Mouse (Mus musculus) olfactory bulb, adult 2 months (tissue): ENCODE results near the gene Slc6a12. TPM values are rescaled to one million over a fixed set of nuclear protein-coding genes. Genes with fewer than 3 reads are reported as not detected.

Source experiments
- H3K27ac ChIP-seq: fragments of 200-500 bp; 2 replicates; pipeline ENCODE4 v1.5.1; 2012; ENCODE audit warnings: low read depth, low read length; ENCODE audit not compliant: insufficient read depth
- H3K4me1 ChIP-seq: fragments of 200-500 bp; 2 replicates; pipeline ENCODE4 v1.6.1; 2012; ENCODE audit warnings: low read length; ENCODE audit not compliant: control insufficient read depth, insufficient read depth
- H3K4me3 ChIP-seq: fragments of 200-500 bp; 2 replicates; pipeline ENCODE4 v1.5.1; 2012; ENCODE audit warnings: mild to moderate bottlenecking, low read depth, low read length, moderate library complexity; ENCODE audit not compliant: insufficient read depth
- CTCF ChIP-seq: fragments of 200-500 bp; IDR thresholded peaks from 2 replicates; pipeline ENCODE4 v1.5.1; 2012; ENCODE audit warnings: low read depth, mild to moderate bottlenecking, low read length, moderate library complexity; ENCODE audit not compliant: insufficient read depth
- POLR2A ChIP-seq: fragments of 200-500 bp; IDR thresholded peaks from 2 replicates; pipeline ENCODE4 v1.6.1; 2012; ENCODE audit warnings: mild to moderate bottlenecking, low read depth, low read length, moderate library complexity; ENCODE audit not compliant: insufficient read depth
- WGBS: fragments of 180-500 bp; shearing (Covaris S2); methylation state at CpG from one replicate; pipeline ENCODE4 v1.1.7; 2018; 5-methylcytosine and 5-hydroxymethylcytosine counted together
- polyA plus RNA-seq: library from polyadenylated mRNA; stranded (reverse); fragments of >200 nt; gene quantifications from 2 replicates; pipeline ENCODE4 v1.2.4, GENCODE M21; 2012; ENCODE audit warnings: low replicate concordance; ENCODE audit not compliant: missing spikeins, insufficient read depth, insufficient read length

Gene Slc6a12
- polyA plus RNA-seq, 1 experiment = not detected

DNA sequence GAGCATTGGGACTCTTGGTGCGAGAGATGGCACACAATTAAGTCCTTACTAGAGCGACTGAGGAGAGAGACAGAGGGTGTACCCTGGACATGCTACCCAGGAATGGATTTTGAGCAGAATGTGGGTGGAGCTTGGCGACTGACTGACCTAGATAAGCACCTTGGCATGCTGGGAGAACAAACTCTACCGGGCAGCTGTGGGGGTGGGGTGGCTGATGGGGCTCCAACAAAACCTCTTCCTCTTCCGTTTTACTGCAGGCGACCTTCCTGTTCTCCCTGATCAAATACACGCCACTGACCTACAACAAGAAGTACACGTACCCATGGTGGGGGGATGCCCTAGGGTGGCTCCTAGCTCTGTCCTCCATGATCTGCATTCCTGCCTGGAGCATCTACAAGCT, 6.3 kb upstream of the Slc6a12 start:
- no peak overlapping the region for H3K27ac ChIP-seq
- WGBS = 81% methylated on average over 8 of the region's 8 CpGs
- 0 out of 2 replicates have a peak, but pooled peaks cover 2% of the 10 kb centered on the region for H3K4me1 ChIP-seq
- H3K4me3 ChIP-seq = no peak overlapping the region
- no peak for TF ChIP-seq POLR2A
- no peak for TF ChIP-seq CTCF

DNA sequence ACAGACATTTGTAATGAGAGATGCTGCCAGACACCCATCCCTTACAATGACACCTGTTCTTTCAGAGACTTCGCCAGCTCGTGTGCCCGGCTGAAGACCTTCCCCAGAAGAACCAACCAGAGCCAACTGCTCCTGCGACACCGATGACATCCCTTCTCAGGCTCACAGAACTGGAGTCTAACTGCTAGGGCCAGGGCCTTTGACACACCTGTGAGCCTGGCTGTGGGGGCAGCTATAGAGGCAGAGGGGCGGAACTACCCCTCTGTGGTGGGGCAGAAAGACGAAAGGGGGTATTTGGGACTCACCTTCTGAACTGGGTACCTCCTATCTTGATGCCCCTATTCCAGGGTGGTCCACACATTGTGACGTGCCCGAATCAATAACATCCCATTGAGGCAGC, 5.6 kb upstream of the Slc6a12 start:
- no peak overlapping the region for H3K4me3 ChIP-seq
- no peak for TF ChIP-seq CTCF
- TF ChIP-seq POLR2A = no peak
- H3K4me1 ChIP-seq = 0 out of 2 replicates have a peak, but pooled peaks cover 2% of the 10 kb centered on the region
- no peak overlapping the region for H3K27ac ChIP-seq
- 95% methylated on average over 9 of the region's 9 CpGs for WGBS

DNA sequence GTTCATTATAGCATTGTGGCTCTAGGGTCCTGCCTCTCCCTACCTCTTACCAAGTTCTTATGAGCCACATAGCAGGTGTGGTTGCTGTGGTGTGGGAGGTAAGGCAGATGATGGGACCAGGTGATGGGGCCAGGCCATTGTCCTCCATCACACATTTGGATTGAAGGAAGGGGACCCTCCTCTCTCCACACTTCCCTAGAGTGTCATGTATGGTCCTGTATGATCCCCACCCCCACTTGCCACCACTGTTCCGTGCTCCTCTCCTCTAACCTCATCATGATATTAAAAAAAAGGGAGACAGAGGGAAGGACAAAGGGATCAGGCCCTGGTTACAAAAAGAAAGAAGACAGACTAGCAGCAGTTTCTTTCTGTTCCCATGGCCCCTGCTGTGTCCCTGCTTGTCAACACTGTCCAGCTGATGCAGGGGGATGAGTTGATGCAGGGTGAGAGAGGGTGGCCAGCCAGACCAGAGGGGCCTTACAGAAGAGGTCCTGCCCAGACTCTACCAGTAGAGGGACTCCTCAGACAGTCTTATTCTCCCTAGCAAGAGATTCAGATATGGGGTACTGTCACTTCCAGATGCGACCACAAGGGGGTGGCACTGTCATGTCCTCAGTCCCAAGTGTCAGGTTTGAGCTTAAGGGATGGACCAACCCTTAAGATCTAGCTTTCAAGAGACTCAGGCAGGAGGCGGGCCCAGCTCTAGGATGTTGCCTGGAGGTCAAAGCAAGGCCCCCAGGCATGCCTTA, 4.9 kb upstream of the Slc6a12 start:
- Histone ChIP-seq H3K27ac (no peak overlapping the region), H3K4me3 (no peak overlapping the region), H3K4me1 (0 out of 2 replicates have a peak, but pooled peaks cover 2% of the 10 kb centered on the region)
- 29% methylated on average over 3 of the region's 3 CpGs for WGBS
- TF ChIP-seq POLR2A = no peak
- TF ChIP-seq CTCF = peak; percentile 15; the same call in 1 of the 2 replicates

DNA sequence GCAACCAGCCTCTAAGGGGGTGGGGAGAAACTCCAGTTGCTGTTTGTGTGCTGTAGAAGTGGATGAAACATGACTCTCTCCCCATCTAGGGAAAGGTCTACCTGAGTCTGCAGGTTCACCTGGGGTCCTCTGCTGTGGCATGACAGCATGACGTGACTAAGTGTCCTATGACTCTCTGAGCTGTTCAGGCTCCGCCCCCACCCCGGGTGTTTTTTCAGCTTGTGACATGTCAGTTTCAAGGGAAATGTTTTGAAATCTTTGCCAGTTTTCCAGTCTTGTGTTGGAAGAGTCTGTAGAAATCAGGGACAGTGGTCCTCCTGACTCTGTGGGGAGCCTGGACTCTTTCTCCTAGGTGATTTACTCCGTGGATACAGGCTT, 4.4 kb upstream of the Slc6a12 start:
- Histone ChIP-seq H3K4me1 (0 out of 2 replicates have a peak, but pooled peaks cover 2% of the 10 kb centered on the region), H3K4me3 (no peak overlapping the region), H3K27ac (no peak overlapping the region)
- WGBS = 52% methylated on average over 4 of the region's 4 CpGs
- no peak for TF ChIP-seq CTCF
- no peak for TF ChIP-seq POLR2A

DNA sequence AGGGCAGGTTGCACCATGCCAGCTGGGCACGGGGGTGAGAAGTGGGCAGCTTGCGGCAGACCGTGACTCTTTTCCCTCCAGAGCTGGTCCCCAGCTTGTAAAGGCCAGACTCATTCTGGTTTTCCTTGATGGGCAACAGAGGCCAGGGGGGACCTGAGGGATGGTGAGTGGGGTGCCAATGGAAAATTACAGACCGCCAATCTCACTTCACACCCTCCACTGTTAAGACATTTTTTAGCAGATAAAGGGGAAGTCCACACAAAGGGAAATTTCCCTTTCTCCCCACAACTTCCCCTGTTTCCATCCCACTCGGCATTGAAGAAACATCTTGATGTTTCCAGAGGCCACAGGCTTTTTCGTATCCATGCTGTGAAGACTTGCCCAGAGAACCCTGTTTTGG, 1.2 kb upstream of the Slc6a12 start:
- Histone ChIP-seq H3K4me3 (no peak overlapping the region), H3K4me1 (peaks cover 16% of the 10 kb centered on the region), H3K27ac (no peak overlapping the region)
- TF ChIP-seq CTCF = no peak
- no peak for TF ChIP-seq POLR2A
- 87% methylated on average over 6 of the region's 6 CpGs for WGBS

DNA sequence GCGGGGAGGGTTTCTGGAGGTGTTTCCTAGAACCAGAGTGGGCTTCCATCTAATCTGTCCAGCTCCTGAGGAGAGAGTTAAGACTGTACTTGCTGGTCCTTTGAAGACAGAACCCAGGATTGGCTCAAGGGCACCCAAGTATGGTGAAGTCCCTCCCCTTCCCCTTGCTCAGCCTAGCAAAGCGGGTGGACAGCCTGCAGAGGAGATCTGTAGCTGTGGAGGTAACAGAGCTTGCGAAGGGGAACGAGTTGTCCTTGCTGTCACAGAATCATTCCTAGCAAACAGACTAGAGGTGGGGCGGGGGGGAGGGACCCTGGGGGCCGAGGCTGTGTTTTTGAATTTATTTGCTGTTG, 871 bp downstream of the Slc6a12 start:
- no peak overlapping the region for H3K4me3 ChIP-seq
- 80% methylated on average over 6 of the region's 6 CpGs for WGBS
- H3K4me1 ChIP-seq = peaks cover 17% of the 10 kb centered on the region
- H3K27ac ChIP-seq = no peak overlapping the region
- TF ChIP-seq POLR2A = no peak

DNA sequence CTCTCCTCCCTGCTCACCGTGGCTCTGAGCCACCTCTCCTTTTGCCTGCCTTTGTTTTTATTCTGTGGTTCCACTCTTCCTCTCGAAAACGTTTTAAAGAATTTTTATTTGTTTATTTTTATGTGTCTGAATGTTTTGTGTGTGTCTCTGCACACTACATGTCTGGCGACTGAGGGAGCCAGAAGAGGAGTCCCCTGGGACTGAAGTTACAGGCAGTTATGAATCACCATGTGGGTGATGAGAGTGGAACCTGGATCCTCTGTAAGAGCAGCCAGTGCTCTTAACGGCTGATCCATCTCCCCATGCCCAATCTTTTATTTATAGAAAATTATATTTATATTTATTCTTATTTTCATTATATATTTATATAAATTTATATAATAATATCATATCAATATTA, 1.5 kb downstream of the Slc6a12 start:
- WGBS = 58% methylated on average over 5 of the region's 5 CpGs
- peaks cover 17% of the 10 kb centered on the region for H3K4me1 ChIP-seq
- H3K4me3 ChIP-seq = no peak overlapping the region
- H3K27ac ChIP-seq = no peak overlapping the region
- TF ChIP-seq POLR2A = no peak
- TF ChIP-seq CTCF = no peak

DNA sequence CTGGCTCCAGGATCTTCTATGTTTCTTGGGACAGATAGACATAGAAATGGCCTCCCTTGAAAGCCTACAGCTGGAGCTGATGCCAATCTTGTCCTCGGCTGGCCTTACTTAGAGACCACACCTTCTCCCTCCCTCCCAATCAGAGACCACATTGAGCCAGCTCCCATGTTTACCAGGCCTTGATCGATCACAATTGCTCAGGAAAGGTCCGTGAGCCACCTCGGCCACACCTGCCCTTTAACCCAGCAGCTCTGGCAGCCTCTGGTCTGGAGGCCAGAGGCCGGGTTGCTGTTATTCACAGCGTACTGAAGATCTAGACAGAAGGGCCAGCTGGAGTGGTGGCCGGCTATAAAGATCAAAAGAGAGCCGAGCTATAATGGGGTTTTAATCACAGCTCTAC, 3.6 kb downstream of the Slc6a12 start:
- WGBS = 51% methylated on average over 8 of the region's 8 CpGs
- peaks cover 17% of the 10 kb centered on the region for H3K4me1 ChIP-seq
- H3K27ac ChIP-seq = no peak overlapping the region
- no peak for TF ChIP-seq POLR2A
- no peak overlapping the region for H3K4me3 ChIP-seq

DNA sequence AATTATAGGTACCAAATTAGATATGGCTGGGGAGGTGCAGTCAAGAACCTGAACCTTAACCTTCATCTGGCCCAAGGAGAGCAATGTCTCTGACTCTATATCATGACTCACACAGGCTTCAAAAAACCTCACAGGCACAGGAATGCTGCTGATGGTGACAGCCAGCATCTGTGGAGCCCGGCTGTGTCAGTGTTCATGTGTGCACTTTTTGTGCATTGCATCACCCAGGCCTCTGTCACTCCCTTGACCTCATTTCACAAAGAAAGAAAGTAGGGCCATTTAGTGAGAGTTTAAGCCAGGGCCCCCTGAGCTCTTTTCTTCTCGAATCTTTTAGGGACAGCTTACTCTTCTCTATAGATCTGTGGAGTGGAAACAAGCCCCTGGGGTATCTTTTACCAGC, 9.4 kb downstream of the Slc6a12 start:
- WGBS = 38% methylated on average over 2 of the region's 2 CpGs
- TF ChIP-seq CTCF = no peak
- TF ChIP-seq POLR2A = no peak
- no peak overlapping the region for H3K27ac ChIP-seq
- no peak overlapping the region for H3K4me3 ChIP-seq
- H3K4me1 ChIP-seq = no peaks in the 10 kb centered on the region

DNA sequence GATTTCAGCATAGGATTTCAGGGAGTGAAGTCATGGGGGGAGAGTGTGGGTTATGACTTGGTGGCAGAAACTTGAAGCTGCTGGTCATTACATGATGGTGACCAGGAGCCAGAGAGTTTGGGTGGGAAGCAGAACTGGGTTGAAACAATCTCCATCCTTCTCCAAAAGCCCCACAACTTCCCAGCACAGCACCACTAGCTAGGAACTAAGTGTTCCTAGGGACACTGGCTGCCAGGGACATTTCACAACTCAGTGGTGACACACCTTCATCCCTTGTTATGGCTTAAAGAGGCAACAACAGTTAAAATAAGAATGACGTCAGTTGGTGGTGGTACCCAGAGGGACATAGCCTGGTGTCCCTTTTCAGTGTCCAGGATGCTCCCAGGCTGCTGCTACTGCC, 13.2 kb downstream of the Slc6a12 start:
- TF ChIP-seq CTCF (no peak), POLR2A (no peak)
- Histone ChIP-seq H3K27ac (no peak overlapping the region), H3K4me1 (no peaks in the 10 kb centered on the region), H3K4me3 (no peak overlapping the region)
- WGBS = 87% methylated on average over 1 of the region's 1 CpGs
